Comparison of ENCODE assay signal across 11 mouse cellular contexts in genomic region chr3:89512225-89512624, GRCm38 (mm10). TPM values are rescaled to one million over a fixed set of nuclear protein-coding genes. Genes with fewer than 3 reads are reported as not detected.
A peak's percentile ranks its signal among the peaks of the same experiment; 100 is the strongest.
DNase-seq lines count a peak whose midpoint lies in the region; ATAC-seq and TF ChIP-seq lines count a peak whose summit lies in the region.
"Had no signal": no experiment of that assay in that cellular context is flagged by ENCODE, and none has a peak within 500 bp of the region (broad histone marks: within the 10 kb centered on the region; RNA-seq: fewer than 3 reads in every experiment).

No protein-coding gene starts in this region.

- TF ChIP-seq CTCF in small intestine, adult 2 months (IDR thresholded peaks at IDR 0.05; ENCODE audit: extremely low read depth, insufficient read length, insufficient replicate concordance, low read depth, low read length), result peak; percentile 65; the same call in 1 of the 2 replicates

- no peak overlapping the region for H3K4me3 ChIP-seq in liver, embryonic 12.5 days
- H3K4me3 ChIP-seq in small intestine, adult 2 months (ENCODE audit: low read depth, low read length), result no peak overlapping the region
- H3K4me3 ChIP-seq: embryonic facial prominence, embryonic 13.5 days had no signal

- no peak for TF ChIP-seq POLR2A in small intestine, adult 2 months (IDR thresholded peaks at IDR 0.05; ENCODE audit: low read depth, low read length)

- intact Hi-C loops in gastrocnemius, postnatal 14 days (cut with DNase I; ENCODE audit: low total_unique reads), result loop anchor here (2.0 kb wide), 1 partner anchor 175 kb away; no protein-coding TSS in a partner anchor

- ATAC-seq in liver, embryonic 12.5 days, result no peak

- H3K4me1 ChIP-seq in liver, embryonic 12.5 days, result no peaks in the 10 kb centered on the region
- no peaks in the 10 kb centered on the region for H3K4me1 ChIP-seq in small intestine, adult 2 months (ENCODE audit: control insufficient read depth, insufficient read depth, insufficient read length, low read length)

- H3K9ac ChIP-seq in liver, embryonic 12.5 days, result no peak overlapping the region
- H3K9ac ChIP-seq: embryonic facial prominence, embryonic 13.5 days had no signal

- peaks cover 60% of the 10 kb centered on the region for H3K27me3 ChIP-seq in liver, embryonic 12.5 days (replicated peaks)
- peaks cover 6% of the 10 kb centered on the region; the same call in 1 of the 2 replicates for H3K27me3 ChIP-seq in small intestine, adult 2 months (ENCODE audit: control insufficient read depth, insufficient read depth, low read length)

- peaks cover 6% of the 10 kb centered on the region; the same call in 1 of the 2 replicates for H3K9me3 ChIP-seq in liver, embryonic 12.5 days (replicated peaks)

- H3K36me3 ChIP-seq in liver, embryonic 12.5 days, result no peaks in the 10 kb centered on the region
- H3K36me3 ChIP-seq in small intestine, adult 2 months (ENCODE audit: control insufficient read depth, insufficient read depth, low read length), result no peaks in the 10 kb centered on the region
- H3K36me3 ChIP-seq: embryonic facial prominence, embryonic 13.5 days had no signal

- H3K27ac ChIP-seq in liver, embryonic 12.5 days, result no peak overlapping the region
- no peak overlapping the region for H3K27ac ChIP-seq in small intestine, adult 2 months (ENCODE audit: insufficient read depth, low read depth, low read length)
- H3K27ac ChIP-seq: embryonic facial prominence, embryonic 13.5 days; macrophage had no signal

- no peak overlapping the region for H3K4me2 ChIP-seq in liver, embryonic 12.5 days

- DNase-seq in embryo, embryonic 10.5 days (ENCODE audit: low spot score), result peak; percentile 33
- no peak for DNase-seq in embryo, embryonic 10 days (ENCODE audit: low spot score)
- peak; percentile 17 for DNase-seq in liver
- peak; percentile 80 for DNase-seq in ZHBTc4 (ENCODE audit: low read depth, low spot score)
- no peak for DNase-seq in gastrocnemius, postnatal 25 days
- DNase-seq in gastrocnemius, postnatal 14 days, result no peak
- DNase-seq: kidney, adult 8-10 months had no signal

- 75% methylated on average over 2 of the region's 2 CpGs for WGBS in liver, embryonic 12.5 days (ENCODE audit: insufficient replicate concordance)
- WGBS in small intestine, adult 2 months, result 96% methylated on average over 2 of the region's 2 CpGs

RNA-seq across cellular contexts. Expression of gene Kcnn3, which starts 7.7 kb away (rescaled TPM):
- 0.12 TPM in 1 of 2 replicates, not detected in the other for polyA plus RNA-seq in liver, embryonic 12.5 days (2016; fragmentation: Nextera tagmentation; extraction: Ambion mirVana)
- 3.3 and 4.6 TPM in 2 replicates for polyA plus RNA-seq in small intestine, adult 2 months (2012; rRNA removed)
- 1 to 10 TPM; 2.5 to 5.8 TPM for total RNA-seq in gastrocnemius, postnatal 25 days (2021)
- 1 to 10 TPM; 3.3 to 6.0 TPM for total RNA-seq in gastrocnemius, postnatal 14 days (2021)

RNA-seq across cellular contexts. Expression of gene Pmvk, which starts 57.9 kb away (rescaled TPM):
- polyA plus RNA-seq in liver, embryonic 12.5 days (2016; fragmentation: Nextera tagmentation; extraction: Ambion mirVana), result 39.1 and 40.5 TPM in 2 replicates
- polyA plus RNA-seq in small intestine, adult 2 months (2012; rRNA removed), result 9.0 and 18.3 TPM in 2 replicates
- 1 to 10 TPM; 5.3 to 7.4 TPM for total RNA-seq in gastrocnemius, postnatal 25 days (2021)
- 1 to 10 TPM; 4.6 to 6.3 TPM for total RNA-seq in gastrocnemius, postnatal 14 days (2021)

Comparison
In these comparisons a context has a peak if more than half of its experiments do, and no peak if none do; other contexts are left out.
1. DNase-seq: peak in embryo, embryonic 10.5 days (single experiment), liver (single experiment) and ZHBTc4 (single experiment); none in embryo, embryonic 10 days (single experiment), gastrocnemius, postnatal 25 days (single experiment) and gastrocnemius, postnatal 14 days (single experiment).